In genomic region chr11:117422713-117423112, GRCm38 (mm10) we compare ENCODE assay signal across 1 mouse cellular context.
TF ChIP-seq lines count a peak whose summit lies in the region.

No protein-coding gene starts in this region.

TF ChIP-seq in MEL, 35 proteins besides CTCF, POLR2A, EP300 and RAD21 (continued from another document):
- TF ChIP-seq CHD1 (IDR thresholded peaks at IDR 0.05; ENCODE audit: low read depth, low read length) (no peak), TBP (IDR thresholded peaks at IDR 0.05; ENCODE audit: low read depth, low read length) (no peak), ZMIZ1 (IDR thresholded peaks at IDR 0.05; ENCODE audit: low read depth, low read length) (no peak)
